Mouse (Mus musculus): ENCODE results near the gene Sept11.

GRCm38 (mm10) chr5:93221661-93222060, 128.4 kb downstream of the Sept11 start:
- TF ChIP-seq SMC3 (IDR thresholded peaks at IDR 0.05; ENCODE audit: low read depth, low read length) (no peak), EP300 (IDR thresholded peaks at IDR 0.05; ENCODE audit: low read depth in 1 of 2, low read length in 2 of 2) (no peak), MAX (IDR thresholded peaks at IDR 0.05; ENCODE audit: low read length) (no peak), CTCF (IDR thresholded peaks at IDR 0.05 in 2 of 3, conservative IDR thresholded peaks at IDR 0.05 in 1 of 3; ENCODE audit: control insufficient read depth in 1 of 3, insufficient read depth in 1 of 3, low read depth in 2 of 3, low read length in 3 of 3, poor library complexity in 1 of 3, severe bottlenecking in 1 of 3) (no peak)

Data from MEL (cell line).